Mouse (Mus musculus): ENCODE results near the gene Polr1d.

GRCm38 (mm10) chr5:147135994-147136393 is 59.1 kb downstream of the Polr1d start:
- TF ChIP-seq CTCF (IDR thresholded peaks at IDR 0.05; ENCODE audit: extremely low read depth, insufficient read length, insufficient replicate concordance, low read depth, low read length) (no peak), POLR2A (IDR thresholded peaks at IDR 0.05; ENCODE audit: low read depth, low read length) (no peak)
